Mouse (Mus musculus) CH12.LX (cell line): ENCODE data around the gene Ccer2. TPM values are rescaled to one million over a fixed set of nuclear protein-coding genes. Genes with fewer than 3 reads are reported as not detected.
A peak's percentile ranks its signal among the peaks of the same experiment; 100 is the strongest.

Experiments used
- DNase-seq: peaks from one replicate; pipeline ENCODE4 v3.0.0-alpha.2; 2013; ENCODE audit errors: extremely low read depth
- H3K27ac ChIP-seq: 2 replicates; pipeline ENCODE4 v1.5.1; 2012; ENCODE audit warnings: low read depth, mild to moderate bottlenecking, control low read depth, moderate library complexity; ENCODE audit not compliant: insufficient read depth
- H3K27me3 ChIP-seq: replicated peaks from 2 replicates; pipeline ENCODE3; 2012; ENCODE audit warnings: inconsistent platforms
- H3K36me3 ChIP-seq, 2 experiments: replicated peaks in 1 of 2; 2 replicates each; pipeline versions ENCODE3 to v1.6.1; 2012; ENCODE audit warnings: inconsistent platforms in 1 of 2, low read length in 1 of 2, mild to moderate bottlenecking in 1 of 2, mixed read lengths in 1 of 2, moderate library complexity in 1 of 2; ENCODE audit not compliant: control insufficient read depth in 1 of 2, insufficient read depth in 1 of 2
- H3K4me1 ChIP-seq, 2 experiments: 2 replicates each; pipeline ENCODE4 v1.6.1; 2012; ENCODE audit warnings: inconsistent platforms in 1 of 2, moderate library complexity in 1 of 2; ENCODE audit not compliant: insufficient read depth in 2 of 2, control insufficient read depth in 1 of 2
- H3K4me2 ChIP-seq: 2 replicates; pipeline ENCODE4 v1.6.1; 2012; ENCODE audit warnings: low read depth, mild to moderate bottlenecking, control low read depth; ENCODE audit not compliant: poor library complexity, insufficient read depth, severe bottlenecking
- H3K4me3 ChIP-seq, 3 experiments: fragments of 150-350 bp in 1 of 3; sonication (generic) in 1 of 3; replicated peaks in 1 of 3; 2 replicates each; pipeline versions ENCODE3 to v1.5.1; 2011 to 2012; ENCODE audit warnings: low read depth in 2 of 3, low read length in 2 of 3, mild to moderate bottlenecking in 2 of 3, moderate library complexity in 2 of 3, control low read depth in 1 of 3, improper control_type of control experiment in 1 of 3, inconsistent platforms in 1 of 3, mixed read lengths in 1 of 3; ENCODE audit not compliant: poor library complexity in 1 of 3
- H3K79me2 ChIP-seq: replicated peaks from 2 replicates; pipeline ENCODE4 v1.6.1; 2012; ENCODE audit warnings: mild to moderate bottlenecking, moderate library complexity; ENCODE audit not compliant: control insufficient read depth, poor library complexity, insufficient read depth, severe bottlenecking; ENCODE audit errors: extremely low read depth
- H3K9ac ChIP-seq: 2 replicates; pipeline ENCODE4 v1.6.1; 2012; ENCODE audit warnings: low read depth, mild to moderate bottlenecking, control low read depth, moderate library complexity; ENCODE audit not compliant: insufficient read depth
- H3K9me3 ChIP-seq: replicated peaks from 2 replicates; pipeline ENCODE3; 2012; ENCODE audit warnings: low read length, inconsistent platforms, mixed read lengths
- BHLHE40 ChIP-seq: IDR thresholded peaks from 2 replicates; pipeline ENCODE4 v1.6.1; 2011; ENCODE audit warnings: mild to moderate bottlenecking, low read depth, low read length, improper control_type of control experiment
- CTCF ChIP-seq, 2 experiments: IDR thresholded peaks in 1 of 2; conservative IDR thresholded peaks in 1 of 2; 2 replicates each; pipeline ENCODE4 v1.5.1; 2011 to 2012; ENCODE audit warnings: low read depth in 2 of 2, low read length in 2 of 2, improper control_type of control experiment in 1 of 2, inconsistent platforms in 1 of 2, mild to moderate bottlenecking in 1 of 2, moderate library complexity in 1 of 2
- E2F4 ChIP-seq: IDR thresholded peaks from 2 replicates; pipeline ENCODE4 v1.6.1; 2011; ENCODE audit warnings: low read depth, low read length, improper control_type of control experiment; ENCODE audit not compliant: insufficient replicate concordance
- HCFC1 ChIP-seq: IDR thresholded peaks from 2 replicates; pipeline ENCODE4 v1.6.1; 2012; ENCODE audit warnings: low read depth, mild to moderate bottlenecking, inconsistent platforms, low read length, improper control_type of control experiment
- IRF4 ChIP-seq: IDR thresholded peaks from 2 replicates; pipeline ENCODE4 v1.6.1; 2014; ENCODE audit warnings: low read depth, mild to moderate bottlenecking, inconsistent platforms, low read length, improper control_type of control experiment
- JUND ChIP-seq: conservative IDR thresholded peaks from 2 replicates; pipeline ENCODE4 v1.6.1; 2011; ENCODE audit warnings: low read depth, low read length, improper control_type of control experiment
- MAFK ChIP-seq: IDR thresholded peaks from 2 replicates; pipeline ENCODE4 v1.6.1; 2011; ENCODE audit warnings: low read length, improper control_type of control experiment; ENCODE audit not compliant: insufficient replicate concordance
- MAZ ChIP-seq: IDR thresholded peaks from 2 replicates; pipeline ENCODE4 v1.6.1; 2012; ENCODE audit warnings: low read depth, mild to moderate bottlenecking, inconsistent platforms, low read length, improper control_type of control experiment, moderate library complexity
- MXI1 ChIP-seq: IDR thresholded peaks from 2 replicates; pipeline ENCODE4 v1.6.1; 2011; ENCODE audit warnings: mild to moderate bottlenecking, low read depth, low read length, improper control_type of control experiment
- MYC ChIP-seq: IDR thresholded peaks from 2 replicates; pipeline ENCODE4 v1.6.1; 2011; ENCODE audit warnings: low read depth, mild to moderate bottlenecking, improper control_type of control experiment, low read length
- NELFE ChIP-seq: IDR thresholded peaks from 2 replicates; pipeline ENCODE4 v1.6.1; 2011; ENCODE audit warnings: low read depth, low read length, improper control_type of control experiment
- NRF1 ChIP-seq: IDR thresholded peaks from 2 replicates; pipeline ENCODE4 v1.6.1; 2014; ENCODE audit warnings: low read depth, mild to moderate bottlenecking, inconsistent platforms, low read length, improper control_type of control experiment, moderate library complexity
- POLR2A ChIP-seq: IDR thresholded peaks from 2 replicates; pipeline ENCODE4 v1.6.1; 2011; ENCODE audit warnings: low read depth, mild to moderate bottlenecking, improper control_type of control experiment, low read length
- POLR2AphosphoS2 ChIP-seq: IDR thresholded peaks from 2 replicates; pipeline ENCODE4 v1.6.1; 2011; ENCODE audit warnings: low read depth, low read length, improper control_type of control experiment
- RCOR1 ChIP-seq: conservative IDR thresholded peaks from 2 replicates; pipeline ENCODE4 v1.6.1; 2012; ENCODE audit warnings: low read depth, mild to moderate bottlenecking, inconsistent platforms, low read length, improper control_type of control experiment
- SMC3 ChIP-seq: IDR thresholded peaks from 2 replicates; pipeline ENCODE4 v1.6.1; 2011; ENCODE audit warnings: low read depth, low read length, improper control_type of control experiment
- TBP ChIP-seq: conservative IDR thresholded peaks from 2 replicates; pipeline ENCODE4 v1.6.1; 2011; ENCODE audit warnings: low read depth, low read length, improper control_type of control experiment
- TCF12 ChIP-seq: IDR thresholded peaks from 2 replicates; pipeline ENCODE4 v1.6.1; 2014; ENCODE audit warnings: low read depth, mild to moderate bottlenecking, inconsistent platforms, low read length, improper control_type of control experiment
- USF2 ChIP-seq: conservative IDR thresholded peaks from 2 replicates; pipeline ENCODE4 v1.6.1; 2011; ENCODE audit warnings: low read depth, low read length, improper control_type of control experiment
- dilution Hi-C: fragments of 300-500 bp; cut with MboI; formaldehyde crosslinking; loops from 2 replicates; pipeline ENCODE4 v1.14.3; 2020; ENCODE audit warnings: low sequenced_read_pairs; ENCODE audit not compliant: extremely low pct_unique_long_range_greater_than_20kb, extremely low pct_ligation_motif_present
- in situ Hi-C: fragments of 300-500 bp; cut with MboI; formaldehyde crosslinking; loops from 3 replicates; pipeline ENCODE4 v1.14.3; 2019; ENCODE audit warnings: low sequenced_read_pairs, low pct_ligation_motif_present, low pct_unique_long_range_greater_than_20kb, mixed read lengths
- polyA plus RNA-seq: library from polyadenylated mRNA; unstranded; fragments of >175 nt; gene quantifications from 2 replicates; pipeline ENCODE4 v1.2.1, GENCODE M21; 2012; ENCODE audit warnings: low read depth; ENCODE audit not compliant: insufficient read length
- total RNA-seq, 2 experiments: library from RNA; depleted of rRNA; stranded (reverse); fragments of 300-350 nt in 1 of 2; fragments of >200 nt in 1 of 2; gene quantifications; 2 replicates each; pipeline ENCODE4 v1.2.3; 2012 to 2014

The Ccer2 gene
- total and polyA plus RNA-seq, 3 experiments, result 0.17 TPM; not detected in 2

- Histone ChIP-seq H3K9ac (no peak overlapping the region), H3K4me1 (peaks cover 4 to 17% of the 10 kb centered on the region in 2 experiments), H3K27ac (no peak overlapping the region), H3K4me2 (no peak overlapping the region), H3K36me3 (peaks cover 60 to 66% of the 10 kb centered on the region in 2 experiments), H3K9me3 (no peaks in the 10 kb centered on the region), H3K27me3 (no peaks in the 10 kb centered on the region), H3K4me3 (no peak overlapping the region), H3K79me2 (peaks cover 21% of the 10 kb centered on the region)
- TF ChIP-seq MXI1, result no peak
- no peak for TF ChIP-seq NELFE
- TF ChIP-seq MAZ, result no peak
- no peak for TF ChIP-seq BHLHE40
- no peak for TF ChIP-seq MAFK
- no peak for TF ChIP-seq TBP
- TF ChIP-seq SMC3, result no peak
- TF ChIP-seq CTCF (conservative IDR thresholded peaks at IDR 0.05 in 1 of 2, IDR thresholded peaks at IDR 0.05 in 1 of 2; ENCODE audit: low read depth in 2 of 2, low read length in 2 of 2), result no peak
- TF ChIP-seq TCF12, result no peak
- TF ChIP-seq POLR2A, result no peak
- no peak for TF ChIP-seq POLR2AphosphoS2
- no peak for TF ChIP-seq E2F4
- no peak for TF ChIP-seq NRF1
- TF ChIP-seq JUND, result no peak
- no peak for TF ChIP-seq MYC
- TF ChIP-seq IRF4, result no peak
- no peak for TF ChIP-seq RCOR1
- no peak for TF ChIP-seq HCFC1
- TF ChIP-seq USF2, result no peak
- dilution Hi-C loops (no loop called here), in situ Hi-C loops (no loop called here)
- no peak for DNase-seq
Measured at GRCm38 (mm10) chr7:28761907-28762306, 5.9 kb downstream of the Ccer2 start.

GRCm38 (mm10) chr7:28765211-28765610 lies 9.2 kb downstream of the Ccer2 start:
- in situ Hi-C loops (no loop called here), dilution Hi-C loops (no loop called here)
- Histone ChIP-seq H3K27me3 (no peaks in the 10 kb centered on the region), H3K9me3 (no peaks in the 10 kb centered on the region), H3K79me2 (peaks cover 34% of the 10 kb centered on the region), H3K9ac (peak overlapping the region; percentile 76), H3K4me2 (peak overlapping the region; percentile 74), H3K4me1 (peaks cover 14 to 38% of the 10 kb centered on the region in 2 experiments), H3K27ac (no peak overlapping the region)
- DNase-seq, result no peak
- no peak for TF ChIP-seq POLR2A
- TF ChIP-seq NRF1, result no peak
- TF ChIP-seq, all 38 proteins: peak for 0
- Histone ChIP-seq H3K36me3 (peaks cover 28 to 38% of the 10 kb centered on the region in 2 experiments), H3K4me3 (peak overlapping the region; percentile 73 to 86 (median 81))
